Mouse (Mus musculus) CD8-positive naive resting alpha-beta T cell, adult 2 months (primary cell): Measurements from ENCODE around the gene Tpo.

Experiments
- DNase-seq, 2 experiments: peaks; one replicate each; pipeline ENCODE4 v3.0.0; 2022; ENCODE audit warnings: low read depth in 2 of 2, low spot score in 2 of 2

Gene Tpo

DNA sequence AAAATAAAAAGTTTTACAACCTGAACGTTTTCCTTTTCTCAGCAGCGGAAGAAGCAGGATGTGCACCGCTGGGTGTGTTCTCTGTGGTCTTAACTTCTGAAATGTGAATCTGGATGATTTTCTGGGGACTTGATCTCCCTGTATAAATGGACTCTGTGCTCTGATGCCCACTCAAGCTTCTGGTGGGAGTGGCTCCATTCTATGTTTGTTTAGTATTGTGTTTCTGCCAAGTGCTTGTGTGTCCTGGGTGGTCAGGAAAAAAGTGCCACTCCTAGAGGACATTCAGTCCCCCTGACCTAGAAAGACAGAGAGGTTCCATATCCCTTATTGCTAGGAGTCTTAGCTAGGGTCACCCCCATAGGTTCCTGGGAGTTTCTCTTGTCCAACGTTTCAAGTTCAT, at the start of gene Tpo:
Tpo (minus strand) TSS at position 101 of the 400 bp plus-strand sequence.
- DNase-seq: no peak

- DNase-seq: no peak
Observed at GRCm38 (mm10) chr12:30181721-30182120, 49.3 kb upstream of the Tpo start.

GRCm38 (mm10) chr12:30179623-30180022, 47.2 kb upstream of the Tpo start:
- DNase-seq: no peak

GRCm38 (mm10) chr12:30177966-30178365, 45.5 kb upstream of the Tpo start:
- DNase-seq: no peak

DNA sequence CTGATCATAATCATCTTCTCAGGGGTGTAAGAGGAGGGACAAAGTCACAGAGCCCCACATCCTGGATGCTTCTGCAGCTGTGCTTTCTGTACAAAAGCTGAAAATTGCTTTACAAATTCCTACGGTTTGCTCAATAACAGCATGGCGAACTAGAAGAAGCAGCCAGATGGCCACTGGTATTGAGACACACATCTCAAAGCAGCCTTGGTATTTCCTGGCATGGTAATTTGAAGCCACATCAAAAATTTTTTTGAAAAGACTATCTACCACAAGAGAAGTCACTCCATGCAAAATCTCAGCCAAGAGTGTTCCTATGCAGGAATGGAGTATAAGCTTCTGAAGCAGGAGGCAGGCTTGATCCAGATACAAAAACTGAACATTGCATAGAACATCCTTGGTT, 45.1 kb upstream of the Tpo start:
- no peak for DNase-seq

DNA sequence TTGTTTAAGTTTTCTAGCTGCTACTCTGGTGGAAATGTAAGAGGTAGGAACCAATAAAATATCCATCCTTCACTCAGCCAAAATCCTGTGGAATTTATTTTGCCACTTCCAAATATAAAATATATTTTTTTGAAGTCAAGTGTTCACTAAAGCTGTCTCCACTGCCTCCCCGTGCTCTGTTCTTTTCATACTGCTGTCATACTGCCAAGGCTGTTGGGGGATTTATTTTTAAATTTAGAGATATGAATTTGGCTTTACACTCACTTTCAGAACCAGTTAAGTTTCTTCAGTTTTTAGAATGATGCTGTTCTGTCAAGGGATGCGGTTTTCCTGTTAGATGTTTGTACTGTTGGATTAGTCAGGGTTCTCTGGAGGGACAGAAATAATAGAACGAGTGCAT, 36.1 kb upstream of the Tpo start:
- DNase-seq: no peak

DNA sequence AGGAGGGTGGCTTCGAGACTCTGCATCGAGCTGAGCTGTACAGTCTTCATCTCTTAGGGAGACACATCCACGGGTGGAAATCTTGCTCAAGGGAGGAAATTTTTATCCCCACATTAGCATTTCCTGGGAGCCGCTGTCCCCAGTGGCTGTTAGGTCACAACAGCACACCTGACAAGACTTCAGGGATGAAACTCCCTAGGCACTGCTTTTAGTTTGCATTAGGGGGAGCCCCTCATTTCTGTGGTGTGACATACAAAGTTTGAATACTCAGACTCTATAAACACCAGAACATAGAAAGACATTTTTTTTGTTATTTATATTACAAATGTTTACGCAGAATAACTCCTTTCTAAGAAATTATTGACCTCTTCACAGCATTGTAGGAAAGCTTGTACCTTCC, 32.1 kb upstream of the Tpo start:
- no peak for DNase-seq

DNA sequence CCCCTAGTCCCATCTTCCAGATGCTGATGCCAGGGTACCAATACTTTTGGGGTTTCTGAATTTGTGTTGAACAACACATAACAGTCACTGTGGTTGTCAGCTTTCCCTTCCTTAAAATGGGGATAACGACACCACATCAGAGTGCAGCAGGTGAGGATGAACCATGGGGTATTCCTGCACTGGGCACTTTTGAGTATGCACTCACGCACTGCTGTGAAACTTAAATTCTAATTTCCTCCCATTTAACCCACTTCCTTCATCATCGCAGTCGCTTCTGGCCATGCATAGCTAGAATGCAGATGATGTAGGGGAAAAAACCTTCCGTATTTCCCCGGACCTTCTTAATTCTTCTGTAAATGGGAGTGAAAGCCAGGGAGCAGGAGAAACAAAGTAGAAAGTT, 31.6 kb upstream of the Tpo start:
- no peak for DNase-seq

GRCm38 (mm10) chr12:30161731-30162406, 29.4 kb upstream of the Tpo start:
- no peak for DNase-seq

- DNase-seq: no peak
Observed at GRCm38 (mm10) chr12:30160475-30160874, 28.1 kb upstream of the Tpo start.

GRCm38 (mm10) chr12:30159788-30160187, 27.4 kb upstream of the Tpo start:
- no peak for DNase-seq

GRCm38 (mm10) chr12:30154079-30154673, 21.8 kb upstream of the Tpo start:
- no peak for DNase-seq

DNA sequence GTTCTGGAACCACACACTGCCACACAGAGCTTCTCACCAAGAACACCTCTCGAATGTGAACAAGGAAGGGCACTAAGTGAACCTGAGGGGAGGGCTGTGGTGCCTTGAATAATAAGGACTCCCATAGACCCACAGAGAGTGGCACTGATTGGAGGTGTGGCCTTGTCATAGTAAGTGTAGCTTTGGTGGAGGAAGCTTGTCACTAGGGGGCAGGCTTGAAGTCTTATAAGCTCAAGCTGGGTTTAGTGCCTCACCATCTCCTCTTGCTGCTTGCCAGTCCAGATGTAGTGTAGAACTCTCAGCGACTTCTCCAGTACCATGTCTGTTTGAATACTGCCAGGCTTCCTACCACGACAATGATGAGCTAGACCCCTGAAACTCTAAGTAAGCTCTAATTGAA, 9.7 kb upstream of the Tpo start:
- no peak for DNase-seq

- no peak for DNase-seq
Observed at GRCm38 (mm10) chr12:30129411-30129716, 3.1 kb downstream of the Tpo start.

- DNase-seq: no peak
Observed at GRCm38 (mm10) chr12:30128561-30129410, 3.6 kb downstream of the Tpo start.

DNA sequence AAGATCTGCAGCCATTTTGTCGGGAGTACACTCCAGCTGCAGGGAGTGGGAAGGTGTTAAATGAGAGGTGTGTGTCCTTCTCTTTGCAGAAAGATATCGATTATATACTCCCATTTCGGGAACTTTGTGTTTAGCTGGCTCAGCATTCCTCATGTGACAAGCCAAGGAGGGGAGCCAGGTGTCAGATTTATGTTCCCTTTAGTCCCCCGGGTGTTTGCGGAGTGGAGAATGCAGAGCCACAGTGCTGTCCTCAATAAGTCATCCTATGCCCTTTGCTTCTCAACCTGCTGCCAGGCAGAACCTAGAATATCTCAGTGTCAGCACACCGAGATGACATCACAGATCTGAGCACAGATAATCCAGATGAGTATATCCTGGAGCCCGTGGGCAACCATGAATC, 10.1 kb downstream of the Tpo start:
- no peak for DNase-seq

DNA sequence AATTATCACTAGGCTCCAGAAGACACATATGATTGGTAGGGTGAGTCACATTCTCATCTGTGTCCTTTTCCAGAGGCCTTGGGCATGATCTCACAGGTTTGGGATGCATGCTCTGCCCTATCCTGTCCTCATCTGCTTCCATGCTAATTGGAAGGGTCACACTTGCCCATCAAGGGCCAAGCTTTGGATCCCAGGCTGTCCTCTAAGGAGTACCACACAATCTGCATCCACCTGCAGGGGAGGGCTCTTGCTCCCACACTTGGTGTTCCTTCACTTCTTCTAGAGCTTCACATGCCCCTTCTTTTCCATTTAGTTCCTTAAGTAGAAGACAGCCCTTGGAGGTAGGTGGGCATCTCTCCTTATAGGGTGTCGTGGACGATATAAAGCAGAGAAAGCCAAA, 20.2 kb downstream of the Tpo start:
- no peak for DNase-seq

- DNase-seq: no peak
Observed at GRCm38 (mm10) chr12:30109646-30110605, 22.5 kb downstream of the Tpo start.

DNA sequence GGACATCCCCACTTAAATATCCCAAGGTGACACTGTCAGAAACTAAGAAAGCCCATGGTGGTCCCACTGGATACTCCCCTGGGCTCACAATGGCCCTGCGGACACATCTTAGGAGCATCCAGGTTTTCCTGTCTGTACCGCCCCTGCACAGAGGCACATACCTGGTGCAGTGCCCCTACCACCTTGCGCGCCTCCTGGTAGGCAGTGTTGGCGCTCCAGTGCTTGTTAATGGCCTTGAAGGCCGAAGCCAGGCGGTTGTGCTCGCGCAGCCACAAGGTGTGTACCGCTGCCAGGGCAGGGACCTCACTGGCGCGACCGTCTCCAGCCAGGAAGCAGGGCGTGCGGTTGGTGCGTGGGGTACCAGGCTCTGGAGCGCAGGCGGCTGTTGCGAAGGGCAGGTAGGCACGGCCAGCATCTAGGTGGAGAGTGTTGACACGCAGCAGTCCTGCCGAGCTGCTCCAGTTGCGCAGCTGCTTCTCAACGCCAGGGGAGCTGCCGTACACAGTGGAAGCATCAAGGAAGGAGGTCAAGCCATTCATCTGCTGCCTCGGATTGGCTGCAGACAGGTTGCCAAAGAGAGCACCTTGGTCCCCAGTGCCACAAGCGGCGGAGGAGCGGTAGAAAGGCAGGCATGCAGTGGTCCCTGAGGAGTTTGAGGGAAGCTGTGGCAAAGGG, 29.4 kb downstream of the Tpo start:
- no peak for DNase-seq

- no peak for DNase-seq
Observed at GRCm38 (mm10) chr12:30092081-30092480, 40.3 kb downstream of the Tpo start.

GRCm38 (mm10) chr12:30083971-30084370, 48.5 kb downstream of the Tpo start:
- DNase-seq: no peak
